Mouse (Mus musculus) kidney, embryonic 14.5 days (tissue): ENCODE data around the gene Adamts9. TPM values are rescaled to one million over a fixed set of nuclear protein-coding genes. Genes with fewer than 3 reads are reported as not detected.

Source experiments
- ATAC-seq: fragments of 200-750 bp; cut with Nextera tagmentation; 2 replicates; pipeline ENCODE4 v1.8.0; 2017; ENCODE audit warnings: moderate number of reproducible peaks, mild to moderate bottlenecking, moderate TSS enrichment, moderate library complexity; ENCODE audit not compliant: low FRiP score, low TSS enrichment
- H3K27ac ChIP-seq: fragments of 300-500 bp; sonication (generic); 2 replicates; pipeline ENCODE4 v1.5.1; 2014; ENCODE audit warnings: low read depth, mild to moderate bottlenecking, low read length, moderate library complexity, mixed read lengths
- H3K27me3 ChIP-seq: fragments of 300-500 bp; sonication (generic); 2 replicates; pipeline ENCODE4 v1.6.1; 2014; ENCODE audit warnings: mild to moderate bottlenecking, low read length; ENCODE audit not compliant: control insufficient read depth, insufficient read depth
- H3K36me3 ChIP-seq: fragments of 300-500 bp; sonication (generic); 2 replicates; pipeline ENCODE4 v1.6.1; 2014; ENCODE audit warnings: low read length, mixed read lengths; ENCODE audit not compliant: control insufficient read depth, insufficient read depth
- H3K4me1 ChIP-seq: fragments of 300-500 bp; sonication (generic); 2 replicates; pipeline ENCODE4 v1.6.1; 2014; ENCODE audit warnings: low read length, mixed read lengths; ENCODE audit not compliant: control insufficient read depth, insufficient read depth
- H3K4me2 ChIP-seq: fragments of 300-500 bp; sonication (generic); replicated peaks from 2 replicates; pipeline ENCODE4 v1.6.1; 2014; ENCODE audit warnings: low read depth, mild to moderate bottlenecking, low read length
- H3K4me3 ChIP-seq: fragments of 300-500 bp; sonication (generic); 2 replicates; pipeline ENCODE4 v1.5.1; 2014; ENCODE audit warnings: mild to moderate bottlenecking, low read length
- H3K9ac ChIP-seq: fragments of 300-500 bp; sonication (generic); 2 replicates; pipeline ENCODE4 v1.6.1; 2014; ENCODE audit warnings: low read depth, mild to moderate bottlenecking, low read length, moderate library complexity
- H3K9me3 ChIP-seq: fragments of 300-500 bp; sonication (generic); 2 replicates; pipeline ENCODE4 v1.6.1; 2016; ENCODE audit warnings: low read length; ENCODE audit not compliant: control insufficient read depth
- WGBS: fragments of 180-500 bp; shearing (Covaris S2); extraction: QIAGEN DNeasy Blood & Tissue Kit; methylation state at CpG from one replicate; pipeline ENCODE4 v1.1.7; 2014; 5-methylcytosine and 5-hydroxymethylcytosine counted together
- polyA plus RNA-seq: library from polyadenylated mRNA; unstranded; fragments of >200 nt; fragmentation: Nextera tagmentation; extraction: Ambion mirVana; gene quantifications from 2 replicates; pipeline ENCODE4 v1.2.1, GENCODE M21; 2014

Gene Adamts9
- polyA plus RNA-seq, 1 experiment from 2014 or later = 19.9 TPM

- Histone ChIP-seq H3K27me3 (no peaks in the 10 kb centered on the region), H3K4me2 (no peak overlapping the region), H3K4me3 (no peak overlapping the region), H3K27ac (no peak overlapping the region), H3K36me3 (no peaks in the 10 kb centered on the region), H3K9me3 (no peaks in the 10 kb centered on the region), H3K4me1 (0 out of 2 replicates have a peak, but pooled peaks cover 4% of the 10 kb centered on the region), H3K9ac (no peak overlapping the region)
- ATAC-seq = no peak
- WGBS = 23% methylated on average over 5 of the region's 5 CpGs
Measured at GRCm38 (mm10) chr6:92755826-92756225, 187.5 kb downstream of the Adamts9 start.

- WGBS = 91% methylated on average over 2 of the region's 2 CpGs
- Histone ChIP-seq H3K9ac (no peak overlapping the region), H3K9me3 (no peaks in the 10 kb centered on the region), H3K4me2 (no peak overlapping the region), H3K4me1 (0 out of 2 replicates have a peak, but pooled peaks cover 4% of the 10 kb centered on the region), H3K36me3 (no peaks in the 10 kb centered on the region), H3K27me3 (no peaks in the 10 kb centered on the region), H3K27ac (no peak overlapping the region), H3K4me3 (no peak overlapping the region)
- no peak for ATAC-seq
Measured at GRCm38 (mm10) chr6:92752737-92753136, 190.6 kb downstream of the Adamts9 start.

- Histone ChIP-seq H3K27ac (no peak overlapping the region), H3K36me3 (no peaks in the 10 kb centered on the region), H3K4me3 (no peak overlapping the region), H3K27me3 (no peaks in the 10 kb centered on the region), H3K4me1 (no peaks in the 10 kb centered on the region), H3K4me2 (no peak overlapping the region), H3K9ac (no peak overlapping the region), H3K9me3 (no peaks in the 10 kb centered on the region)
- ATAC-seq = no peak
- 68% methylated on average over 4 of the region's 4 CpGs for WGBS
Measured at GRCm38 (mm10) chr6:92749420-92749819, 193.9 kb downstream of the Adamts9 start.

- no peaks in the 10 kb centered on the region for H3K36me3 ChIP-seq
- ATAC-seq = 0 out of 2 replicates have a peak, but pooled peaks have one; percentile 52
- no peak overlapping the region for H3K27ac ChIP-seq
- no peak overlapping the region for H3K4me3 ChIP-seq
- no peaks in the 10 kb centered on the region for H3K27me3 ChIP-seq
- peak overlapping the region; percentile 11 for H3K4me2 ChIP-seq
- no peaks in the 10 kb centered on the region for H3K9me3 ChIP-seq
- no peaks in the 10 kb centered on the region for H3K4me1 ChIP-seq
- WGBS = 12% methylated on average over 11 of the region's 11 CpGs
- H3K9ac ChIP-seq = no peak overlapping the region
Measured at GRCm38 (mm10) chr6:92743605-92744004, 199.7 kb downstream of the Adamts9 start.

- H3K36me3 ChIP-seq = no peaks in the 10 kb centered on the region
- no peaks in the 10 kb centered on the region for H3K4me1 ChIP-seq
- H3K4me2 ChIP-seq = no peak overlapping the region
- WGBS = 92% methylated on average over 1 of the region's 1 CpGs
- H3K4me3 ChIP-seq = no peak overlapping the region
- peaks cover 5% of the 10 kb centered on the region; the same call in 1 of the 2 replicates for H3K9me3 ChIP-seq
- ATAC-seq = no peak
- H3K27me3 ChIP-seq = no peaks in the 10 kb centered on the region
- no peak overlapping the region for H3K27ac ChIP-seq
- no peak overlapping the region for H3K9ac ChIP-seq
Measured at GRCm38 (mm10) chr6:92737116-92737515, 206.2 kb downstream of the Adamts9 start.

- Histone ChIP-seq H3K4me2 (no peak overlapping the region), H3K27ac (no peak overlapping the region), H3K27me3 (no peaks in the 10 kb centered on the region), H3K9ac (no peak overlapping the region), H3K36me3 (no peaks in the 10 kb centered on the region), H3K4me3 (no peak overlapping the region), H3K4me1 (peaks cover under 1% of the 10 kb centered on the region; the same call in 1 of the 2 replicates), H3K9me3 (peaks cover 5% of the 10 kb centered on the region; the same call in 1 of the 2 replicates)
- ATAC-seq = no peak
Measured at GRCm38 (mm10) chr6:92733651-92734050, 209.6 kb downstream of the Adamts9 start.

- H3K4me2 ChIP-seq = no peak overlapping the region
- 41% methylated on average over 7 of the region's 7 CpGs for WGBS
- no peaks in the 10 kb centered on the region for H3K27me3 ChIP-seq
- H3K4me3 ChIP-seq = no peak overlapping the region
- H3K36me3 ChIP-seq = no peaks in the 10 kb centered on the region
- no peak for ATAC-seq
- no peak overlapping the region for H3K9ac ChIP-seq
- no peak overlapping the region for H3K27ac ChIP-seq
- H3K4me1 ChIP-seq = peaks cover 5% of the 10 kb centered on the region; the same call in 1 of the 2 replicates
- no peaks in the 10 kb centered on the region for H3K9me3 ChIP-seq
Measured at GRCm38 (mm10) chr6:92728514-92728913, 214.8 kb downstream of the Adamts9 start.

GRCm38 (mm10) chr6:92728084-92728483 is 215.2 kb downstream of the Adamts9 start:
- no peaks in the 10 kb centered on the region for H3K9me3 ChIP-seq
- 0 out of 2 replicates have a peak, but pooled peaks have one; percentile 55 for ATAC-seq
- H3K4me2 ChIP-seq = no peak overlapping the region
- 2% methylated on average over 10 of the region's 10 CpGs for WGBS
- peaks cover 5% of the 10 kb centered on the region; the same call in 1 of the 2 replicates for H3K4me1 ChIP-seq
- H3K9ac ChIP-seq = no peak overlapping the region
- no peak overlapping the region for H3K4me3 ChIP-seq
- no peaks in the 10 kb centered on the region for H3K27me3 ChIP-seq
- no peaks in the 10 kb centered on the region for H3K36me3 ChIP-seq
- no peak overlapping the region for H3K27ac ChIP-seq

- H3K9ac ChIP-seq = no peak overlapping the region
- no peaks in the 10 kb centered on the region for H3K9me3 ChIP-seq
- no peak overlapping the region for H3K4me2 ChIP-seq
- no peaks in the 10 kb centered on the region for H3K27me3 ChIP-seq
- no peak overlapping the region for H3K27ac ChIP-seq
- no peak overlapping the region for H3K4me3 ChIP-seq
- peak; percentile 52; the same call in 1 of the 2 replicates for ATAC-seq
- H3K4me1 ChIP-seq = peaks cover 5% of the 10 kb centered on the region; the same call in 1 of the 2 replicates
- 8% methylated on average over 7 of the region's 7 CpGs for WGBS
- no peaks in the 10 kb centered on the region for H3K36me3 ChIP-seq
Measured at GRCm38 (mm10) chr6:92727351-92727986, 215.8 kb downstream of the Adamts9 start.
